Mouse (Mus musculus) heart, postnatal 0 days (tissue): ENCODE measurements around the gene Grm8. TPM values are rescaled to one million over a fixed set of nuclear protein-coding genes. Genes with fewer than 3 reads are reported as not detected.

Experiments used
- ATAC-seq: fragments of 200-750 bp; cut with Nextera tagmentation; 2 replicates; pipeline ENCODE4 v1.8.0; 2017; ENCODE audit warnings: low read depth, moderate number of reproducible peaks, moderate library complexity; ENCODE audit not compliant: insufficient read depth
- DNase-seq: peaks from one replicate; pipeline ENCODE4 v3.0.0-alpha.2; 2016; ENCODE audit warnings: low spot score
- H3K27ac ChIP-seq: fragments of 300-500 bp; sonication (generic); 2 replicates; pipeline ENCODE4 v1.5.1; 2014; ENCODE audit warnings: low read depth, mild to moderate bottlenecking
- H3K27me3 ChIP-seq: fragments of 300-500 bp; sonication (generic); 2 replicates; pipeline ENCODE4 v1.6.1; 2014; ENCODE audit warnings: low read length, mixed read lengths; ENCODE audit not compliant: control insufficient read depth, insufficient read depth
- H3K36me3 ChIP-seq: fragments of 300-500 bp; sonication (generic); replicated peaks from 2 replicates; pipeline ENCODE4 v1.6.1; 2014; ENCODE audit warnings: low read length, mixed read lengths; ENCODE audit not compliant: control insufficient read depth, insufficient read depth
- H3K4me1 ChIP-seq: fragments of 300-500 bp; sonication (generic); 2 replicates; pipeline ENCODE4 v1.6.1; 2014; ENCODE audit warnings: antibody characterized with exemption; ENCODE audit not compliant: control insufficient read depth, insufficient read depth
- H3K4me2 ChIP-seq: fragments of 300-500 bp; sonication (generic); 2 replicates; pipeline ENCODE4 v1.6.1; 2014; ENCODE audit warnings: low read depth, mild to moderate bottlenecking, low read length, moderate library complexity
- H3K4me3 ChIP-seq: fragments of 300-500 bp; sonication (generic); 2 replicates; pipeline ENCODE4 v1.5.1; 2014; ENCODE audit warnings: low read depth, low read length
- H3K9ac ChIP-seq: fragments of 300-500 bp; sonication (generic); replicated peaks from 2 replicates; pipeline ENCODE4 v1.6.1; 2014; ENCODE audit warnings: low read depth, low read length, mixed read lengths
- H3K9me3 ChIP-seq: fragments of 300-500 bp; sonication (generic); replicated peaks from 2 replicates; pipeline ENCODE4 v1.6.1; 2016; ENCODE audit warnings: low read length; ENCODE audit not compliant: control insufficient read depth
- CTCF ChIP-seq: IDR thresholded peaks from 2 replicates; pipeline ENCODE4 v1.5.1; 2016; ENCODE audit warnings: antibody characterized with exemption, control low read depth, low read depth
- EP300 ChIP-seq: IDR thresholded peaks from 2 replicates; pipeline ENCODE4 v1.6.1; 2016; ENCODE audit warnings: antibody characterized with exemption, low read depth
- WGBS: fragments of 180-500 bp; shearing (Covaris S2); extraction: QIAGEN DNeasy Blood & Tissue Kit; methylation state at CpG from one replicate; pipeline ENCODE4 v1.1.7; 2014; 5-methylcytosine and 5-hydroxymethylcytosine counted together
- polyA plus RNA-seq: library from polyadenylated mRNA; unstranded; fragments of >200 nt; fragmentation: Nextera tagmentation; extraction: Ambion mirVana; gene quantifications from 2 replicates; pipeline ENCODE4 v1.2.1, GENCODE M21; 2015
- total RNA-seq: library from RNA; depleted of rRNA; stranded (reverse); fragments of >200 nt; gene quantifications from 2 replicates; pipeline ENCODE4 v1.2.3, GENCODE M21; 2014; ENCODE audit warnings: low replicate concordance

Grm8 gene
- total and polyA plus RNA-seq, 2 experiments from 2014 or later, result not detected

DNA sequence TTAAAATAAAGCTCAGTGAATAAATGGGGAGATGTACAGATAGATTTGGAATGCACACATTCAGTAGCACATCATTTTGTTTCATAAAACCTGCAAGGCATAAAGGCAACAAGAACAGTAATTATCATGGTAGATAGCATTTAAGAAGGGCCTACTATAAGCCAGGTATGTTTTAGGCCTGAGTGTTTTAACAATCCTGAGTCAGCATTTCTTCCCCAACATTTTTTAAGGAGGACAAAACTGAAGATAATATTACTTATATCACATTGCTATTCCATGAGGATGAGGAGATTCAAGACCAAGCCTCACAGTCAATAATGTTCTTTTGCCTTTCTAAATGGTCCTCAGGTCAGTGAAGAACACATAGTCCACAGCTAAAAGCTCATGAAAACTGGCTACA is 762.6 kb downstream of the Grm8 start:
- DNase-seq (no peak), ATAC-seq (no peak)
- H3K4me1 ChIP-seq, result no peaks in the 10 kb centered on the region
- H3K9ac ChIP-seq, result no peak overlapping the region
- no peak overlapping the region for H3K27ac ChIP-seq
- H3K9me3 ChIP-seq, result no peaks in the 10 kb centered on the region
- H3K4me3 ChIP-seq, result no peak overlapping the region
- no peaks in the 10 kb centered on the region for H3K36me3 ChIP-seq
- TF ChIP-seq EP300 (no peak), CTCF (no peak)
- H3K4me2 ChIP-seq, result no peak overlapping the region
- no peaks in the 10 kb centered on the region for H3K27me3 ChIP-seq

DNA sequence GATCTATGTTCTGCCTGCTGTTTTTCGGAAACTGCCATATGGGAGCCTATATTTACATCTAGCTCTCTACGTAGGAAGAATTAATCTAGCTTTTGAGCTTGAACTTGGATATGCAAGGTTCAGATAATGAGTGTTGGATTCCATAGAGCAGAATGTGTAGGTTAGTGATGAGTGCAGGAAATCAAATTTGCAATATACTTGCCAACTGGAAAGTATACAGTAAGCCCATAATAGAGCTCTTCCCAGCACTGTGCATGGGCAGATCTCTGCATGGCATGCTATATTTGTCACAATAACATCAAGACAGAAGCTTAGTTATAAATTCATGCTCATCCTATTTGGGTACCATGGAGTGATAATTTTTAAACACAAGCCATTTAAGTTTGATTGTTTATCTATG is 763.9 kb downstream of the Grm8 start:
- Histone ChIP-seq H3K36me3 (no peaks in the 10 kb centered on the region), H3K4me1 (no peaks in the 10 kb centered on the region), H3K27me3 (no peaks in the 10 kb centered on the region), H3K27ac (no peak overlapping the region), H3K4me2 (no peak overlapping the region), H3K4me3 (no peak overlapping the region), H3K9me3 (no peaks in the 10 kb centered on the region), H3K9ac (no peak overlapping the region)
- 34% methylated on average over 2 of the region's 2 CpGs for WGBS
- DNase-seq, result no peak
- ATAC-seq, result no peak
- no peak for TF ChIP-seq CTCF
- no peak for TF ChIP-seq EP300

DNA sequence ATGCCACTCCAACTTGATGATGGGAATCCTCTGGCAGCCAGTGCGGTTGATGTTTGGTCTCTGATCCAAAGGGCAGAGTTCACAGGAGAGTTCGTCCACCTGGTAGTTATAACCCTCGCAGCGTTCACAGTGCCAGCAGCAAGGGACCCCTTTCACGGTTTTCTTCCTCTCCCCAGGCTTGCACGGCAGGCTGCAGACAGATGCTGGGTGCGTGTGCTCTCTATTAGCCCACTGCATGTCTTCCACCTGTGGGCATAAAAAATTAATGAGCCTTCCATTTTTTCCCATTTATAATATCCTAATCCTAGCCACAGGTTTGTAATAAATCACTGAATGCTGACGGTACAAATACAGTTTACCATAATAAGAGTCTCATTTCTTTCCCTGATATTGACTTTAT is 771.2 kb downstream of the Grm8 start:
- Histone ChIP-seq H3K27me3 (no peaks in the 10 kb centered on the region), H3K9ac (no peak overlapping the region), H3K36me3 (no peaks in the 10 kb centered on the region), H3K27ac (no peak overlapping the region), H3K4me3 (no peak overlapping the region), H3K4me1 (no peaks in the 10 kb centered on the region), H3K4me2 (no peak overlapping the region), H3K9me3 (no peaks in the 10 kb centered on the region)
- DNase-seq (no peak), ATAC-seq (no peak)
- 82% methylated on average over 8 of the region's 8 CpGs for WGBS
- TF ChIP-seq CTCF (no peak), EP300 (no peak)

DNA sequence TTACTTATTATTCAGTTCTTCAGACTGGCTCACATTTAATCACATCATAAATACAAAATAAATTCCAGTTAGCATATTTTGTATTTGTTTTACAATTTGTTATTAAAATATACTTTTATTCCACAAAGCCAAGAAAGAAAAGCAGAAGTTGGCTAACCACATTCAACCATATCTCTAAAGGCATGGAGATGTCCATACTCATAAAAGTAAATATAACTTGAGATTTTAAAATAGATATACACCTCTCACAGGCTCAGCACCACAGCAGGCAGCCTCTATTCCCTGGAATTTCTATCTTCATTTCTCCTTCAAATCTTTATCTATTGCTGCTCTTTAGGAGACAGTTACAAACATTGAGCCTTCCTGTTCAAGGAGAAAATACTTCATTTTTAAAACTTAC is 774.5 kb downstream of the Grm8 start:
- DNase-seq, result no peak
- Histone ChIP-seq H3K27ac (no peak overlapping the region), H3K4me3 (no peak overlapping the region), H3K4me1 (no peaks in the 10 kb centered on the region), H3K36me3 (no peaks in the 10 kb centered on the region), H3K9me3 (no peaks in the 10 kb centered on the region), H3K4me2 (no peak overlapping the region), H3K9ac (no peak overlapping the region), H3K27me3 (no peaks in the 10 kb centered on the region)
- no peak for ATAC-seq
- no peak for TF ChIP-seq EP300
- no peak for TF ChIP-seq CTCF

DNA sequence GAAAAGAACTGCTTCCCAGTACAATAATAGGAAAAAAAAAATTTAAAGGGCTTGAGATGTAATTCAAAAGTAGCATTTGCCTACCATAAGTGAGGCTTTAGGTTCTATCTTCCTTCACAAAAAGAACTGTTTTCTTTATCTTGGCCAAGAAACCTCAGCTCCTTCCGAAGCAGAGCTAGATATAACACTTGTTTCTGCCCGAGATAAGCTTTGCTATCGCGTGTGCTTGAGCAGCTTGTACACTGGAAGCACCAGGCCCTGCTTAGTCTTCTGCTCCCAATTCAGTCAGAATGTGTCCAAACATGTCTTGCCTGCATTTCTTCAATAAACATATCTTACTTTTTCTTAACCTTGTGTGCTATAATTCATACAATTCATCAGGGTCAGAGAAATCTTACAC is 783.8 kb downstream of the Grm8 start:
- H3K36me3 ChIP-seq, result no peaks in the 10 kb centered on the region
- H3K9ac ChIP-seq, result no peak overlapping the region
- no peaks in the 10 kb centered on the region for H3K9me3 ChIP-seq
- WGBS, result 18% methylated on average over 4 of the region's 4 CpGs
- H3K4me3 ChIP-seq, result no peak overlapping the region
- no peak overlapping the region for H3K27ac ChIP-seq
- DNase-seq (no peak), ATAC-seq (no peak)
- no peak for TF ChIP-seq EP300
- no peak for TF ChIP-seq CTCF
- H3K4me2 ChIP-seq, result no peak overlapping the region
- no peaks in the 10 kb centered on the region for H3K27me3 ChIP-seq
- H3K4me1 ChIP-seq, result no peaks in the 10 kb centered on the region

DNA sequence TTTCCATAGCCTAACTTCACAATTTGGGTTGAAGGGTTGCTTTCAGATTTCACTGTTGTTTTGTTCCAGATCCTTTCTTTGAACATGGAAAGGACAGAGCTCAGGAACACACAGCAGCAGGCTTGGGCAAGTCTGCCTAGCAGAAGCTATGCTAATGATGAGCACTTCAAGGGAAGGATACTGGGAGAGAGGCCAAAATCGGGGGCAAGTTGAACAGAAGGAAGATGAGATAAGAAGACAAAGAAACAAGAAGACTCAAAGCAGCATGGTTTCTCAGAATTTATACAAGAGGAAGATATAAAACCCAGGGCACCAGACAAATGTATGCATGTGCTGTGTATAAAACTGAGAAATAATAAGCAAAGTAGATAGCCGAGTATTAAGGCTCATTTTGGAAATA is 786.7 kb downstream of the Grm8 start:
- DNase-seq (no peak), ATAC-seq (no peak)
- no peak for TF ChIP-seq CTCF
- TF ChIP-seq EP300, result no peak
- no peaks in the 10 kb centered on the region for H3K9me3 ChIP-seq
- no peak overlapping the region for H3K27ac ChIP-seq
- 36% methylated on average over 2 of the region's 2 CpGs for WGBS
- no peak overlapping the region for H3K4me3 ChIP-seq
- H3K4me1 ChIP-seq, result no peaks in the 10 kb centered on the region
- H3K9ac ChIP-seq, result no peak overlapping the region
- no peaks in the 10 kb centered on the region for H3K27me3 ChIP-seq
- no peaks in the 10 kb centered on the region for H3K36me3 ChIP-seq
- no peak overlapping the region for H3K4me2 ChIP-seq
